Mouse (Mus musculus) liver, embryonic 11.5 days (tissue): ENCODE measurements around the gene F2rl3. TPM values are rescaled to one million over a fixed set of nuclear protein-coding genes. Genes with fewer than 3 reads are reported as not detected.

Source experiments
- ATAC-seq: fragments of 200-750 bp; cut with Nextera tagmentation; replicated peaks from 2 replicates; pipeline ENCODE4 v1.8.0; 2017; ENCODE audit warnings: moderate number of reproducible peaks, mild to moderate bottlenecking, moderate TSS enrichment, moderate library complexity; ENCODE audit not compliant: low FRiP score
- DNase-seq: peaks from one replicate; pipeline ENCODE4 v3.0.0-alpha.2; 2017; ENCODE audit warnings: low spot score
- H3K27ac ChIP-seq: fragments of 300-500 bp; sonication (generic); 2 replicates; pipeline ENCODE4 v1.5.1; 2014; ENCODE audit warnings: mild to moderate bottlenecking, low read depth, low read length, control low read depth
- H3K27me3 ChIP-seq: fragments of 300-500 bp; sonication (generic); replicated peaks from 2 replicates; pipeline ENCODE4 v1.6.1; 2014; ENCODE audit warnings: low read length, mixed read lengths; ENCODE audit not compliant: control insufficient read depth, insufficient read depth
- H3K36me3 ChIP-seq: fragments of 300-500 bp; sonication (generic); 2 replicates; pipeline ENCODE4 v1.6.1; 2014; ENCODE audit warnings: mild to moderate bottlenecking, low read length, moderate library complexity, mixed read lengths; ENCODE audit not compliant: control insufficient read depth, insufficient read depth
- H3K4me1 ChIP-seq: fragments of 300-500 bp; sonication (generic); replicated peaks from 2 replicates; pipeline ENCODE4 v1.6.1; 2014; ENCODE audit warnings: low read length, mixed read lengths; ENCODE audit not compliant: control insufficient read depth, insufficient read depth
- H3K4me2 ChIP-seq: fragments of 300-500 bp; sonication (generic); 2 replicates; pipeline ENCODE4 v1.6.1; 2014; ENCODE audit warnings: mild to moderate bottlenecking, control low read depth, moderate library complexity
- H3K4me3 ChIP-seq: fragments of 300-500 bp; sonication (generic); 2 replicates; pipeline ENCODE4 v1.5.1; 2014; ENCODE audit warnings: low read depth, low read length, control low read depth
- H3K9ac ChIP-seq: fragments of 300-500 bp; sonication (generic); 2 replicates; pipeline ENCODE4 v1.6.1; 2014; ENCODE audit warnings: low read depth, low read length, control low read depth
- H3K9me3 ChIP-seq: fragments of 300-500 bp; sonication (generic); 2 replicates; pipeline ENCODE4 v1.6.1; 2016; ENCODE audit warnings: low read length, inconsistent platforms, mixed read lengths; ENCODE audit not compliant: control insufficient read depth
- WGBS: fragments of 180-500 bp; shearing (Covaris S2); extraction: QIAGEN DNeasy Blood & Tissue Kit; methylation state at CpG from one replicate; pipeline ENCODE4 v1.1.7; 2014; 5-methylcytosine and 5-hydroxymethylcytosine counted together
- polyA plus RNA-seq: library from polyadenylated mRNA; unstranded; fragments of >200 nt; fragmentation: Nextera tagmentation; extraction: Ambion mirVana; gene quantifications from 2 replicates; pipeline ENCODE4 v1.2.1, GENCODE M21; 2014

F2rl3 gene
- polyA plus RNA-seq, 1 experiment from 2014 or later = 8.6 TPM

- 97% methylated on average over 35 of the region's 35 CpGs for WGBS
Measured at GRCm38 (mm10) chr8:72756771-72757390, 4.8 kb upstream of the F2rl3 start.

GRCm38 (mm10) chr8:72757426-72758195 lies 4.1 kb upstream of the F2rl3 start:
- WGBS = 91% methylated on average over 15 of the region's 15 CpGs
- no peak overlapping the region for H3K4me3 ChIP-seq
- H3K36me3 ChIP-seq = peaks cover 27% of the 10 kb centered on the region
- H3K4me1 ChIP-seq = peaks cover 2% of the 10 kb centered on the region
- H3K27me3 ChIP-seq = no peaks in the 10 kb centered on the region
- no peak for ATAC-seq
- no peak overlapping the region for H3K4me2 ChIP-seq
- DNase-seq = no peak
- H3K27ac ChIP-seq = no peak overlapping the region
- H3K9ac ChIP-seq = no peak overlapping the region
- H3K9me3 ChIP-seq = no peaks in the 10 kb centered on the region

More at GRCm38 (mm10) chr8:72756771-72757390, 4.8 kb upstream of the F2rl3 start:
- Histone ChIP-seq H3K9ac (no peak overlapping the region), H3K4me1 (no peaks in the 10 kb centered on the region; the same call in 1 of the 2 replicates), H3K4me2 (no peak overlapping the region), H3K27me3 (no peaks in the 10 kb centered on the region), H3K4me3 (no peak overlapping the region), H3K9me3 (no peaks in the 10 kb centered on the region), H3K36me3 (peaks cover 31% of the 10 kb centered on the region), H3K27ac (no peak overlapping the region)
- peak; percentile 28 for DNase-seq
- no peak for ATAC-seq

DNA sequence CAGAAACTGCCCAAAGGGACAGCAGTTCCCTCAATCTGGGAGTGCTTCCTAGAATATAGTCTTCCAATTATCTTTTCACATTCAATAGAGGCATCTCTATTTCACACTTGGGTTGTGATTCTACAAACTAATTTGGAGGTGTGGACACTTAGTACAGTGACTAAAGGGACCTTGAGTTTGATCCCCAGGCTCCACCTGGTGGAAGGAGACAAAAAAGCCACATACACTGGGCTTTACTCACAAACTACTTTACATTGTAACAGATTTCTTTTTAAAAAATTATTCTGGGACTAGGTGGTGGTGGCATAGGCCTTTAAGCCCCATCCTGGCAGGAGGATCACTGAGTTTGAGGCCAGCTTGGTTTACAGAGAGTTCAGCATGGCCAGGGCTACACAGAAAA lies 3.4 kb upstream of the F2rl3 start:
- H3K9ac ChIP-seq = no peak overlapping the region
- H3K36me3 ChIP-seq = peaks cover 24% of the 10 kb centered on the region
- peaks cover 2% of the 10 kb centered on the region for H3K4me1 ChIP-seq
- H3K27me3 ChIP-seq = no peaks in the 10 kb centered on the region
- H3K9me3 ChIP-seq = no peaks in the 10 kb centered on the region
- H3K4me2 ChIP-seq = no peak overlapping the region
- DNase-seq (no peak), ATAC-seq (no peak)
- no peak overlapping the region for H3K27ac ChIP-seq
- no peak overlapping the region for H3K4me3 ChIP-seq

- DNase-seq = peak; percentile 23
- no peak overlapping the region for H3K27ac ChIP-seq
- peaks cover 16% of the 10 kb centered on the region for H3K36me3 ChIP-seq
- 81% methylated on average over 3 of the region's 3 CpGs for WGBS
- H3K27me3 ChIP-seq = no peaks in the 10 kb centered on the region
- H3K4me3 ChIP-seq = no peak overlapping the region
- H3K9me3 ChIP-seq = no peaks in the 10 kb centered on the region
- no peak overlapping the region for H3K4me2 ChIP-seq
- peaks cover 2% of the 10 kb centered on the region for H3K4me1 ChIP-seq
- no peak overlapping the region for H3K9ac ChIP-seq
- ATAC-seq = no peak
Measured at GRCm38 (mm10) chr8:72760216-72760615, 1.5 kb upstream of the F2rl3 start.

GRCm38 (mm10) chr8:72762306-72762705 lies 626 bp downstream of the F2rl3 start:
- no peak for DNase-seq
- Histone ChIP-seq H3K4me3 (peak overlapping the region; percentile 33), H3K4me2 (peak overlapping the region; percentile 38), H3K27ac (peak overlapping the region; percentile 43; the same call in 1 of the 2 replicates), H3K9me3 (no peaks in the 10 kb centered on the region), H3K9ac (peak overlapping the region; percentile 16; the same call in 1 of the 2 replicates), H3K36me3 (peaks cover 3% of the 10 kb centered on the region), H3K4me1 (peaks cover 2% of the 10 kb centered on the region), H3K27me3 (no peaks in the 10 kb centered on the region)
- WGBS = 68% methylated on average over 12 of the region's 12 CpGs
- no peak for ATAC-seq

- Histone ChIP-seq H3K4me2 (no peak overlapping the region), H3K27ac (no peak overlapping the region), H3K9ac (no peak overlapping the region), H3K4me3 (no peak overlapping the region), H3K27me3 (no peaks in the 10 kb centered on the region), H3K4me1 (peaks cover 2% of the 10 kb centered on the region), H3K9me3 (no peaks in the 10 kb centered on the region), H3K36me3 (no peaks in the 10 kb centered on the region)
- DNase-seq = no peak
- peak; percentile 55 for ATAC-seq
- WGBS = 73% methylated on average over 4 of the region's 4 CpGs
Measured at GRCm38 (mm10) chr8:72765696-72766095, 4.0 kb downstream of the F2rl3 start.

GRCm38 (mm10) chr8:72766777-72767176 lies 5.1 kb downstream of the F2rl3 start:
- H3K27me3 ChIP-seq = no peaks in the 10 kb centered on the region
- 51% methylated on average over 7 of the region's 7 CpGs for WGBS
- ATAC-seq = no peak

GRCm38 (mm10) chr8:72777797-72778196 lies 16.1 kb downstream of the F2rl3 start:
- Histone ChIP-seq H3K4me1 (no peaks in the 10 kb centered on the region), H3K4me2 (no peak overlapping the region), H3K9me3 (peaks cover 3% of the 10 kb centered on the region; the same call in 1 of the 2 replicates), H3K27me3 (no peaks in the 10 kb centered on the region), H3K36me3 (no peaks in the 10 kb centered on the region), H3K4me3 (no peak overlapping the region), H3K27ac (no peak overlapping the region), H3K9ac (no peak overlapping the region)
- DNase-seq = no peak
- ATAC-seq = no peak
- 83% methylated on average over 1 of the region's 1 CpGs for WGBS

More at GRCm38 (mm10) chr8:72766777-72767176, 5.1 kb downstream of the F2rl3 start:
- DNase-seq = no peak
- Histone ChIP-seq H3K4me1 (peaks cover 2% of the 10 kb centered on the region; the same call in 1 of the 2 replicates), H3K27ac (no peak overlapping the region), H3K36me3 (no peaks in the 10 kb centered on the region), H3K4me3 (no peak overlapping the region), H3K9me3 (no peaks in the 10 kb centered on the region), H3K9ac (no peak overlapping the region), H3K4me2 (no peak overlapping the region)
